Mouse (Mus musculus) liver, embryonic 11.5 days (tissue): ENCODE measurements around the gene Grid2ip. TPM values are rescaled to one million over a fixed set of nuclear protein-coding genes. Genes with fewer than 3 reads are reported as not detected.

ENCODE experiments used
- ATAC-seq: fragments of 200-750 bp; cut with Nextera tagmentation; replicated peaks from 2 replicates; pipeline ENCODE4 v1.8.0; 2017; ENCODE audit warnings: moderate number of reproducible peaks, mild to moderate bottlenecking, moderate TSS enrichment, moderate library complexity; ENCODE audit not compliant: low FRiP score
- DNase-seq: peaks from one replicate; pipeline ENCODE4 v3.0.0-alpha.2; 2017; ENCODE audit warnings: low spot score
- H3K27ac ChIP-seq: fragments of 300-500 bp; sonication (generic); 2 replicates; pipeline ENCODE4 v1.5.1; 2014; ENCODE audit warnings: mild to moderate bottlenecking, low read depth, low read length, control low read depth
- H3K27me3 ChIP-seq: fragments of 300-500 bp; sonication (generic); replicated peaks from 2 replicates; pipeline ENCODE4 v1.6.1; 2014; ENCODE audit warnings: low read length, mixed read lengths; ENCODE audit not compliant: control insufficient read depth, insufficient read depth
- H3K36me3 ChIP-seq: fragments of 300-500 bp; sonication (generic); 2 replicates; pipeline ENCODE4 v1.6.1; 2014; ENCODE audit warnings: mild to moderate bottlenecking, low read length, moderate library complexity, mixed read lengths; ENCODE audit not compliant: control insufficient read depth, insufficient read depth
- H3K4me1 ChIP-seq: fragments of 300-500 bp; sonication (generic); replicated peaks from 2 replicates; pipeline ENCODE4 v1.6.1; 2014; ENCODE audit warnings: low read length, mixed read lengths; ENCODE audit not compliant: control insufficient read depth, insufficient read depth
- H3K4me2 ChIP-seq: fragments of 300-500 bp; sonication (generic); 2 replicates; pipeline ENCODE4 v1.6.1; 2014; ENCODE audit warnings: mild to moderate bottlenecking, control low read depth, moderate library complexity
- H3K4me3 ChIP-seq: fragments of 300-500 bp; sonication (generic); 2 replicates; pipeline ENCODE4 v1.5.1; 2014; ENCODE audit warnings: low read depth, low read length, control low read depth
- H3K9ac ChIP-seq: fragments of 300-500 bp; sonication (generic); 2 replicates; pipeline ENCODE4 v1.6.1; 2014; ENCODE audit warnings: low read depth, low read length, control low read depth
- H3K9me3 ChIP-seq: fragments of 300-500 bp; sonication (generic); 2 replicates; pipeline ENCODE4 v1.6.1; 2016; ENCODE audit warnings: low read length, inconsistent platforms, mixed read lengths; ENCODE audit not compliant: control insufficient read depth
- WGBS: fragments of 180-500 bp; shearing (Covaris S2); extraction: QIAGEN DNeasy Blood & Tissue Kit; methylation state at CpG from one replicate; pipeline ENCODE4 v1.1.7; 2014; 5-methylcytosine and 5-hydroxymethylcytosine counted together
- polyA plus RNA-seq: library from polyadenylated mRNA; unstranded; fragments of >200 nt; fragmentation: Nextera tagmentation; extraction: Ambion mirVana; gene quantifications from 2 replicates; pipeline ENCODE4 v1.2.1, GENCODE M21; 2014

The Grid2ip gene
- polyA plus RNA-seq, 1 experiment from 2014 or later, result 0.12 TPM

- ATAC-seq (no peak; the same call in 1 of the 2 replicates), DNase-seq (no peak)
- Histone ChIP-seq H3K9ac (no peak overlapping the region), H3K9me3 (no peaks in the 10 kb centered on the region), H3K36me3 (peaks cover 3% of the 10 kb centered on the region; the same call in 1 of the 2 replicates), H3K4me3 (no peak overlapping the region), H3K27me3 (no peaks in the 10 kb centered on the region), H3K27ac (no peak overlapping the region), H3K4me1 (peaks cover 2% of the 10 kb centered on the region), H3K4me2 (no peak overlapping the region)
- WGBS, result 32% methylated on average over 2 of the region's 2 CpGs
Measured at GRCm38 (mm10) chr5:143395649-143396048, 38.5 kb downstream of the Grid2ip start.

- H3K4me1 ChIP-seq, result peaks cover 24% of the 10 kb centered on the region
- DNase-seq (no peak), ATAC-seq (no peak)
- no peak overlapping the region for H3K27ac ChIP-seq
- WGBS, result 73% methylated on average over 12 of the region's 12 CpGs
- no peak overlapping the region for H3K9ac ChIP-seq
- H3K9me3 ChIP-seq, result no peaks in the 10 kb centered on the region
- no peaks in the 10 kb centered on the region for H3K27me3 ChIP-seq
- H3K36me3 ChIP-seq, result peaks cover 3% of the 10 kb centered on the region; the same call in 1 of the 2 replicates
- no peak overlapping the region for H3K4me3 ChIP-seq
- 0 out of 2 replicates have a peak overlapping the region, but pooled peaks have one; percentile 10 for H3K4me2 ChIP-seq
Measured at GRCm38 (mm10) chr5:143400501-143400900, 43.4 kb downstream of the Grid2ip start.

GRCm38 (mm10) chr5:143401556-143401955 is 44.4 kb downstream of the Grid2ip start:
- WGBS, result 49% methylated on average over 2 of the region's 2 CpGs
- no peak overlapping the region for H3K9ac ChIP-seq
- H3K4me2 ChIP-seq, result no peak overlapping the region
- H3K27ac ChIP-seq, result no peak overlapping the region
- no peak overlapping the region for H3K4me3 ChIP-seq
- ATAC-seq, result no peak
- peaks cover 30% of the 10 kb centered on the region for H3K4me1 ChIP-seq
- H3K27me3 ChIP-seq, result no peaks in the 10 kb centered on the region
- H3K9me3 ChIP-seq, result no peaks in the 10 kb centered on the region
- DNase-seq, result no peak
- peaks cover 3% of the 10 kb centered on the region for H3K36me3 ChIP-seq

- Histone ChIP-seq H3K4me3 (peak within 1 kb of the TSS; percentile 85), H3K9me3 (no peaks in the 10 kb centered on the region), H3K4me1 (peaks cover 35% of the 10 kb centered on the region), H3K27ac (peak within 1 kb of the TSS; percentile 82), H3K36me3 (peaks cover 7% of the 10 kb centered on the region), H3K9ac (peak within 1 kb of the TSS; percentile 92), H3K4me2 (peak within 1 kb of the TSS; percentile 75), H3K27me3 (no peaks in the 10 kb centered on the region)
- DNase-seq (peak; percentile 89), ATAC-seq (peak; percentile 86)
- WGBS, result under 1% methylated on average over 72 of the region's 72 CpGs
Measured at GRCm38 (mm10) chr5:143403221-143404147, 46.3 kb downstream of the Grid2ip start, which contains the start of gene Kdelr2. TSS of gene Kdelr2 (plus strand) at chr5:143403838.

- Histone ChIP-seq H3K9ac (peak overlapping the region; percentile 92), H3K4me2 (peak overlapping the region; percentile 75), H3K9me3 (no peaks in the 10 kb centered on the region), H3K27me3 (no peaks in the 10 kb centered on the region), H3K27ac (peak overlapping the region; percentile 82), H3K4me1 (peaks cover 42% of the 10 kb centered on the region), H3K4me3 (peak overlapping the region; percentile 85), H3K36me3 (peaks cover 4% of the 10 kb centered on the region)
- peak; percentile 53 for DNase-seq
- WGBS, result 6% methylated on average over 34 of the region's 34 CpGs
- peak; percentile 40 for ATAC-seq
Measured at GRCm38 (mm10) chr5:143404148-143404930, 47.2 kb downstream of the Grid2ip start.

- Histone ChIP-seq H3K27me3 (no peaks in the 10 kb centered on the region), H3K9ac (no peak overlapping the region), H3K36me3 (peaks cover 4% of the 10 kb centered on the region), H3K9me3 (no peaks in the 10 kb centered on the region), H3K4me2 (peak overlapping the region; percentile 75), H3K4me1 (peaks cover 48% of the 10 kb centered on the region), H3K4me3 (peak overlapping the region; percentile 85; the same call in 1 of the 2 replicates), H3K27ac (no peak overlapping the region)
- 85% methylated on average over 9 of the region's 9 CpGs for WGBS
- DNase-seq, result no peak
- no peak for ATAC-seq
Measured at GRCm38 (mm10) chr5:143405200-143405599, 48.1 kb downstream of the Grid2ip start.

GRCm38 (mm10) chr5:143406548-143406947 is 49.4 kb downstream of the Grid2ip start:
- Histone ChIP-seq H3K27me3 (no peaks in the 10 kb centered on the region), H3K27ac (no peak overlapping the region), H3K4me3 (no peak overlapping the region), H3K9ac (no peak overlapping the region), H3K36me3 (peaks cover 7% of the 10 kb centered on the region), H3K4me2 (no peak overlapping the region), H3K9me3 (no peaks in the 10 kb centered on the region), H3K4me1 (peaks cover 46% of the 10 kb centered on the region)
- 88% methylated on average over 9 of the region's 9 CpGs for WGBS
- no peak for DNase-seq
- no peak for ATAC-seq

GRCm38 (mm10) chr5:143409239-143409638 is 52.1 kb downstream of the Grid2ip start:
- Histone ChIP-seq H3K4me3 (no peak overlapping the region), H3K27me3 (no peaks in the 10 kb centered on the region), H3K9me3 (peaks cover 2% of the 10 kb centered on the region; the same call in 1 of the 2 replicates), H3K4me2 (peak overlapping the region; percentile 13; the same call in 1 of the 2 replicates), H3K9ac (no peak overlapping the region), H3K4me1 (peaks cover 34% of the 10 kb centered on the region), H3K27ac (no peak overlapping the region), H3K36me3 (peaks cover 27% of the 10 kb centered on the region)
- DNase-seq (no peak), ATAC-seq (peak; percentile 88)
- 22% methylated on average over 3 of the region's 3 CpGs for WGBS
